Mouse (Mus musculus) limb, embryonic 15.5 days (tissue): ENCODE data around the gene Gtf3c2. TPM values are rescaled to one million over a fixed set of nuclear protein-coding genes. Genes with fewer than 3 reads are reported as not detected.
A peak's percentile ranks its signal among the peaks of the same experiment; 100 is the strongest.
"Not testable (repeated sequence)": the region's sequence is repeated elsewhere in the genome, so short reads cannot be mapped to it uniquely, and the experiment has no call there.

Experiments
- ATAC-seq: fragments of 200-750 bp; cut with Nextera tagmentation; 2 replicates; pipeline ENCODE4 v1.8.0; 2017; ENCODE audit warnings: low read depth, moderate TSS enrichment; ENCODE audit not compliant: insufficient number of reproducible peaks, low FRiP score, low TSS enrichment
- H3K27ac ChIP-seq: fragments of 300-500 bp; sonication (generic); 2 replicates; pipeline ENCODE4 v1.5.1; 2015; ENCODE audit warnings: moderate library complexity, mild to moderate bottlenecking, inconsistent platforms
- H3K27me3 ChIP-seq: fragments of 300-500 bp; sonication (generic); 2 replicates; pipeline ENCODE4 v1.6.1; 2015; ENCODE audit warnings: inconsistent platforms
- H3K36me3 ChIP-seq: fragments of 300-500 bp; sonication (generic); 2 replicates; pipeline ENCODE4 v1.6.1; 2015; ENCODE audit warnings: inconsistent platforms
- H3K4me1 ChIP-seq: fragments of 300-500 bp; sonication (generic); 2 replicates; pipeline ENCODE4 v1.6.1; 2015; ENCODE audit warnings: inconsistent platforms
- H3K4me2 ChIP-seq: fragments of 300-500 bp; sonication (generic); 2 replicates; pipeline ENCODE4 v1.6.1; 2015; ENCODE audit warnings: mild to moderate bottlenecking, inconsistent platforms
- H3K4me3 ChIP-seq: fragments of 300-500 bp; sonication (generic); 2 replicates; pipeline ENCODE4 v1.5.1; 2015; ENCODE audit warnings: mild to moderate bottlenecking, inconsistent platforms
- H3K9ac ChIP-seq: fragments of 300-500 bp; sonication (generic); 2 replicates; pipeline ENCODE4 v1.6.1; 2015; ENCODE audit warnings: inconsistent platforms
- H3K9me3 ChIP-seq: fragments of 300-500 bp; sonication (generic); 2 replicates; pipeline ENCODE4 v1.6.1; 2016; ENCODE audit warnings: inconsistent platforms
- WGBS: fragments of 180-500 bp; shearing (Covaris S2); methylation state at CpG from one replicate; pipeline ENCODE4 v1.1.7; 2015; 5-methylcytosine and 5-hydroxymethylcytosine counted together
- polyA plus RNA-seq: library from polyadenylated mRNA; unstranded; fragments of >200 nt; fragmentation: Nextera tagmentation; extraction: Ambion mirVana; gene quantifications from 2 replicates; pipeline ENCODE4 v1.2.1, GENCODE M21; 2015

The Gtf3c2 gene
- 59.1 and 65.6 TPM in 2 replicates for polyA plus RNA-seq

DNA sequence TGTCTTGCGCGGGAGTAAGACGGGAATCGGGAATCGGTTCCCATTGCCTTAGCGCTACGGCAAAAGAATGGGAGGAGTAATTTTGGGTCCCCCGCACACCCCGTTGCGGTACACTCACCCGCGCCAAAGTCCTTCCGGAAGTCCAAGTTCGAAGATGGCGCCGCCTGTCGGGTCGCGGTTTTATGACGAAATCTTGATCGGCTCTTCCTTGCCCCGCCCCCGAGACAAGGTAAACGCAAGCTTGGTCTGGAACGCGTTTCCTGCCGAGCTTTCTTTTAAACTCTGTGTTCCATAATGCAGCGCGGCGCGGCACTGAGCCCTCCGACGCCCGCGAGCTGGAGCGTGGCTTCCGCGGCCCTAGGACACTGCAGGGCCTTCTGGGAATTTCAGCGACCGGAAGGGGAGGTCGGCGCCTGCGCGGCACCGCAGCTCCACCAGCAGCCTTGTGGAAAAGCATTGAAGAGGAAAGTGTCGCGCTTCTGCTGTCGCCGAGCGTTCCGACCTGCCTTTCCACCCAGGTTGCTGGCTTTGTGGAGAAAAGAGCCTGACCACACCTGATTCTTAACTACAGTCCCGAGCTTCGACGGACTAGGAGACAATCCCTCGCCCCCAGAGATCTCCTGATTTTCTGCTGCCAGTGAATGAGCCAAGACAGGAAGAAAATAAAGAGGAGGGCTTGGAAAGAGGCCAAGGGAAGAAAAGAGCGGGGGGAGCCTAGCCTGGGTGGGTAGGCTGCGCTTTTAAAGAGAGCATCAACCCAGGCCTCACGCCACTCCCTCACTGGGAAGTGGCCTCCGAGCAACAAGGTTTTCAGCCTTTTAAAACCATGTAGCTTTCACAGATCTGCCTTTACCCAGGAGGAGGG is at the start of gene Gtf3c2, which contains the start of gene Gm29609:
TSS of gene Gtf3c2 (minus strand) at position 379 of the 865 bp plus-strand sequence.
TSS of gene Gm29609 (minus strand) at position 146 of the 865 bp plus-strand sequence.
- Histone ChIP-seq H3K36me3 (no peaks in the 10 kb centered on the region), H3K4me2 (peak within 1 kb of the TSS; percentile 78), H3K9ac (peak within 1 kb of the TSS; percentile 61), H3K27ac (peak within 1 kb of the TSS; percentile 98), H3K9me3 (no peaks in the 10 kb centered on the region), H3K4me1 (0 out of 2 replicates have a peak, but pooled peaks cover 4% of the 10 kb centered on the region), H3K27me3 (no peaks in the 10 kb centered on the region), H3K4me3 (peak within 1 kb of the TSS; percentile 77)
- ATAC-seq, result peak; percentile 96
- WGBS, result under 1% methylated on average over 58 of the region's 59 CpGs

- Histone ChIP-seq H3K9ac (no peak overlapping the region), H3K4me2 (no peak overlapping the region), H3K4me3 (no peak overlapping the region), H3K9me3 (no peaks in the 10 kb centered on the region), H3K27me3 (no peaks in the 10 kb centered on the region), H3K4me1 (no peaks in the 10 kb centered on the region), H3K27ac (no peak overlapping the region), H3K36me3 (no peaks in the 10 kb centered on the region)
- no peak for ATAC-seq
- WGBS, result 58% methylated on average over 1 of the region's 1 CpGs
Observed at GRCm38 (mm10) chr5:31226641-31227040, 46.7 kb upstream of the Gtf3c2 start.

- Histone ChIP-seq H3K4me3 (no peak overlapping the region), H3K9ac (no peak overlapping the region), H3K4me1 (peaks cover 16% of the 10 kb centered on the region; the same call in 1 of the 2 replicates), H3K27ac (no peak overlapping the region), H3K27me3 (no peaks in the 10 kb centered on the region), H3K9me3 (no peaks in the 10 kb centered on the region), H3K4me2 (no peak overlapping the region), H3K36me3 (no peaks in the 10 kb centered on the region)
- no peak for ATAC-seq
- 88% methylated on average over 9 of the region's 9 CpGs for WGBS
Observed at GRCm38 (mm10) chr5:31222696-31223095, 42.8 kb upstream of the Gtf3c2 start.

- no peak for ATAC-seq
Observed at GRCm38 (mm10) chr5:31221304-31221945, 41.5 kb upstream of the Gtf3c2 start.

GRCm38 (mm10) chr5:31220448-31221303 is 40.7 kb upstream of the Gtf3c2 start, which contains the start of gene Ppm1g:
Gene Ppm1g, minus strand, starts transcription at chr5:31220687.
- H3K9ac ChIP-seq, result peak within 1 kb of the TSS; percentile 92

More at GRCm38 (mm10) chr5:31221304-31221945, 41.5 kb upstream of the Gtf3c2 start:
- peak overlapping the region; percentile 99 for H3K4me3 ChIP-seq
- no peaks in the 10 kb centered on the region for H3K36me3 ChIP-seq
- H3K9ac ChIP-seq, result peak overlapping the region; percentile 68
- H3K9me3 ChIP-seq, result no peaks in the 10 kb centered on the region
- peaks cover 16% of the 10 kb centered on the region; the same call in 1 of the 2 replicates for H3K4me1 ChIP-seq
- peak overlapping the region; percentile 93 for H3K27ac ChIP-seq
- peak overlapping the region; percentile 78 for H3K4me2 ChIP-seq
- 14% methylated on average over 11 of the region's 11 CpGs for WGBS
- H3K27me3 ChIP-seq, result no peaks in the 10 kb centered on the region

GRCm38 (mm10) chr5:31219911-31220447 is 40.0 kb upstream of the Gtf3c2 start:
- no peaks in the 10 kb centered on the region for H3K27me3 ChIP-seq
- H3K9ac ChIP-seq, result peak overlapping the region; percentile 92
- H3K4me3 ChIP-seq, result peak overlapping the region; percentile 99
- H3K27ac ChIP-seq, result peak overlapping the region; percentile 93
- no peaks in the 10 kb centered on the region for H3K9me3 ChIP-seq
- ATAC-seq, result peak; percentile 46
- peak overlapping the region; percentile 78 for H3K4me2 ChIP-seq
- no peaks in the 10 kb centered on the region for H3K36me3 ChIP-seq
- WGBS, result under 1% methylated on average over 40 of the region's 40 CpGs
- peaks cover 16% of the 10 kb centered on the region; the same call in 1 of the 2 replicates for H3K4me1 ChIP-seq

More at GRCm38 (mm10) chr5:31220448-31221303, 40.7 kb upstream of the Gtf3c2 start, which contains the start of gene Ppm1g:
- Histone ChIP-seq H3K36me3 (no peaks in the 10 kb centered on the region), H3K4me1 (peaks cover 16% of the 10 kb centered on the region; the same call in 1 of the 2 replicates), H3K27ac (peak within 1 kb of the TSS; percentile 93), H3K27me3 (no peaks in the 10 kb centered on the region), H3K9me3 (no peaks in the 10 kb centered on the region), H3K4me3 (peak within 1 kb of the TSS; percentile 99), H3K4me2 (peak within 1 kb of the TSS; percentile 78)
- under 1% methylated on average over 70 of the region's 70 CpGs for WGBS
- ATAC-seq, result peak; percentile 95

- Histone ChIP-seq H3K4me1 (peaks cover 16% of the 10 kb centered on the region; the same call in 1 of the 2 replicates), H3K36me3 (0 out of 2 replicates have a peak, but pooled peaks cover 2% of the 10 kb centered on the region), H3K27ac (peak overlapping the region; percentile 93), H3K4me3 (peak overlapping the region; percentile 99), H3K9ac (peak overlapping the region; percentile 92), H3K9me3 (no peaks in the 10 kb centered on the region), H3K4me2 (peak overlapping the region; percentile 78), H3K27me3 (no peaks in the 10 kb centered on the region)
- ATAC-seq, result no peak
- WGBS, result 1% methylated on average over 11 of the region's 11 CpGs
Observed at GRCm38 (mm10) chr5:31219474-31219873, 39.5 kb upstream of the Gtf3c2 start.

GRCm38 (mm10) chr5:31219070-31219469 is 39.1 kb upstream of the Gtf3c2 start:
- no peak overlapping the region for H3K9ac ChIP-seq
- no peak for ATAC-seq
- 0% methylated on average over 2 of the region's 2 CpGs for WGBS

GRCm38 (mm10) chr5:31218294-31218693 is 38.4 kb upstream of the Gtf3c2 start:
- no peak for ATAC-seq
- H3K36me3 ChIP-seq, result 0 out of 2 replicates have a peak, but pooled peaks cover 2% of the 10 kb centered on the region
- H3K9me3 ChIP-seq, result no peaks in the 10 kb centered on the region
- no peak overlapping the region for H3K9ac ChIP-seq
- no peak overlapping the region for H3K27ac ChIP-seq
- peaks cover 16% of the 10 kb centered on the region; the same call in 1 of the 2 replicates for H3K4me1 ChIP-seq
- no peak overlapping the region for H3K4me3 ChIP-seq
- no peaks in the 10 kb centered on the region for H3K27me3 ChIP-seq
- 63% methylated on average over 7 of the region's 7 CpGs for WGBS
- no peak overlapping the region for H3K4me2 ChIP-seq

More at GRCm38 (mm10) chr5:31219070-31219469, 39.1 kb upstream of the Gtf3c2 start:
- Histone ChIP-seq H3K4me2 (peak overlapping the region; percentile 78), H3K9me3 (no peaks in the 10 kb centered on the region), H3K27me3 (no peaks in the 10 kb centered on the region), H3K36me3 (0 out of 2 replicates have a peak, but pooled peaks cover 2% of the 10 kb centered on the region), H3K4me1 (peaks cover 16% of the 10 kb centered on the region; the same call in 1 of the 2 replicates), H3K27ac (no peak overlapping the region), H3K4me3 (peak overlapping the region; percentile 99)

GRCm38 (mm10) chr5:31216554-31216953 is 36.6 kb upstream of the Gtf3c2 start:
- H3K4me3 ChIP-seq, H3K4me2 ChIP-seq, ATAC-seq, H3K9ac ChIP-seq, H3K9me3 ChIP-seq, H3K27ac ChIP-seq, H3K27me3 ChIP-seq, H3K36me3 ChIP-seq: not testable (repeated sequence)
- 91% methylated on average over 6 of the region's 6 CpGs for WGBS
- peaks cover 16% of the 10 kb centered on the region; the same call in 1 of the 2 replicates for H3K4me1 ChIP-seq
